Mouse (Mus musculus) heart, embryonic 15.5 days (tissue): ENCODE results near the gene Gimap5. TPM values are rescaled to one million over a fixed set of nuclear protein-coding genes. Genes with fewer than 3 reads are reported as not detected.

ENCODE experiments used
- ATAC-seq: fragments of 200-750 bp; cut with Nextera tagmentation; replicated peaks from 2 replicates; pipeline ENCODE4 v1.8.0; 2017; ENCODE audit warnings: low read depth, moderate TSS enrichment; ENCODE audit not compliant: insufficient number of reproducible peaks, insufficient read depth, low FRiP score
- H3K27ac ChIP-seq: fragments of 300-500 bp; sonication (generic); 2 replicates; pipeline ENCODE4 v1.5.1; 2015; ENCODE audit warnings: mild to moderate bottlenecking, inconsistent platforms
- H3K27me3 ChIP-seq: fragments of 300-500 bp; sonication (generic); 2 replicates; pipeline ENCODE4 v1.6.1; 2015; ENCODE audit warnings: inconsistent platforms
- H3K36me3 ChIP-seq: fragments of 300-500 bp; sonication (generic); 2 replicates; pipeline ENCODE4 v1.6.1; 2015; ENCODE audit warnings: mild to moderate bottlenecking, inconsistent platforms
- H3K4me1 ChIP-seq: fragments of 300-500 bp; sonication (generic); replicated peaks from 2 replicates; pipeline ENCODE4 v1.6.1; 2015; ENCODE audit warnings: inconsistent platforms
- H3K4me2 ChIP-seq: fragments of 300-500 bp; sonication (generic); 2 replicates; pipeline ENCODE4 v1.6.1; 2015; ENCODE audit warnings: inconsistent platforms, mild to moderate bottlenecking, moderate library complexity
- H3K4me3 ChIP-seq: fragments of 300-500 bp; sonication (generic); 2 replicates; pipeline ENCODE4 v1.5.1; 2015; ENCODE audit warnings: mild to moderate bottlenecking, inconsistent platforms
- H3K9ac ChIP-seq: fragments of 300-500 bp; sonication (generic); 2 replicates; pipeline ENCODE4 v1.6.1; 2015; ENCODE audit warnings: mild to moderate bottlenecking, inconsistent platforms
- H3K9me3 ChIP-seq: fragments of 300-500 bp; sonication (generic); replicated peaks from 2 replicates; pipeline ENCODE4 v1.6.1; 2016; ENCODE audit warnings: inconsistent platforms
- WGBS: fragments of 180-500 bp; shearing (Covaris S2); methylation state at CpG from one replicate; pipeline ENCODE4 v1.1.7; 2015; ENCODE audit warnings: mixed read lengths; 5-methylcytosine and 5-hydroxymethylcytosine counted together
- polyA plus RNA-seq: library from polyadenylated mRNA; unstranded; fragments of >200 nt; fragmentation: Nextera tagmentation; extraction: Ambion mirVana; gene quantifications from 2 replicates; pipeline ENCODE4 v1.2.1, GENCODE M21; 2015

The Gimap5 gene
- 6.2 and 9.4 TPM in 2 replicates for polyA plus RNA-seq

DNA sequence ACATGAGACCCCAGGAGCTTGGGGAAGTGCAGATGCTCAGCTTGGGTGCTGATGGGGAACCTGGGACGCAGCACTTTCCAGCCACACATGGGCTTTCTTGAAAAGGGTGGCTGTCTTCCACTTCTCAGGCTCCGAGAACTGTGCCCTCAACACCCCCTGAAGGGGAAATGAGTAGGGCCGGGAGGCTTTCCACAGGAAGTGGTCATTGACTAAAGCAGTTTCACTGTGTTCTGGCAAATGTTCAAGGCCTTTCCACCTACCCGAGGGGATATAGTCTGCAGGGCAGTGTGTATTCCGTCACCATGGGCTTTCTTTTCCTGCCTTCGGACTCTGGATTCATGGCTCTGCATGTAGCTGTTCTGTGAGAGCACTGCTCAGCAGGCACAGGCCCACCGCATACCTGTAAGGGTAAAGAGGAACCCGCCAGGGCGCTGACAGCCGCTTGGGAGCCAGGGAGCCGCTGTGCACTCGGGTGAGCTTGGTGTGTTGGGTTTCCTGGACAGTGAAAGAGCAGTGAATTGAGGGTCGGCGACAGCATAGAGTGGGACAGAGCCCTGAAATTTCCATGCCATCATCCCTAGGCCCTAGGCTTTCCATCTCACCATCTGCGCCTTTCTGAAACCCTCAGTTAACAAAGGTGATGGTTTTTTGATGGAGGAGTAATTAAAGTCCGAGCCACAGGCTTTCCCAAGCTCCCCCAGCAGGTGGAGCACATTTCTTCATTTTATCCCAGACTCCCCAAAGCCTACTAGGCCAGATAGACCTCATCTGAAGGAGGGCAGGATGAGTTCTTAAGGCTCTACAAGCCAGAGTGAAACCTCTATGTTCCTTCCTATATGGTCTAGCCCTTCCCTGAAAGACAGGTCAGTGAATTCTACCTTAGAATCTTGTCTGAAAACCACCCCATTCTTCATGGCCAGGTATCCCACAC lies at the start of gene Gimap5:
Gimap5 (plus strand) TSS at position 239 of the 931 bp plus-strand sequence.
- H3K36me3 ChIP-seq: no peaks in the 10 kb centered on the region
- H3K4me1 ChIP-seq: peaks cover 16% of the 10 kb centered on the region
- peaks cover 29% of the 10 kb centered on the region for H3K27me3 ChIP-seq
- peak within 1 kb of the TSS; percentile 34 for H3K4me3 ChIP-seq
- H3K9ac ChIP-seq: peak within 1 kb of the TSS; percentile 40
- WGBS: 26% methylated on average over 16 of the region's 16 CpGs
- H3K27ac ChIP-seq: peak within 1 kb of the TSS; percentile 82
- peak within 1 kb of the TSS; percentile 53 for H3K4me2 ChIP-seq
- ATAC-seq: peak; percentile 71
- H3K9me3 ChIP-seq: no peaks in the 10 kb centered on the region

DNA sequence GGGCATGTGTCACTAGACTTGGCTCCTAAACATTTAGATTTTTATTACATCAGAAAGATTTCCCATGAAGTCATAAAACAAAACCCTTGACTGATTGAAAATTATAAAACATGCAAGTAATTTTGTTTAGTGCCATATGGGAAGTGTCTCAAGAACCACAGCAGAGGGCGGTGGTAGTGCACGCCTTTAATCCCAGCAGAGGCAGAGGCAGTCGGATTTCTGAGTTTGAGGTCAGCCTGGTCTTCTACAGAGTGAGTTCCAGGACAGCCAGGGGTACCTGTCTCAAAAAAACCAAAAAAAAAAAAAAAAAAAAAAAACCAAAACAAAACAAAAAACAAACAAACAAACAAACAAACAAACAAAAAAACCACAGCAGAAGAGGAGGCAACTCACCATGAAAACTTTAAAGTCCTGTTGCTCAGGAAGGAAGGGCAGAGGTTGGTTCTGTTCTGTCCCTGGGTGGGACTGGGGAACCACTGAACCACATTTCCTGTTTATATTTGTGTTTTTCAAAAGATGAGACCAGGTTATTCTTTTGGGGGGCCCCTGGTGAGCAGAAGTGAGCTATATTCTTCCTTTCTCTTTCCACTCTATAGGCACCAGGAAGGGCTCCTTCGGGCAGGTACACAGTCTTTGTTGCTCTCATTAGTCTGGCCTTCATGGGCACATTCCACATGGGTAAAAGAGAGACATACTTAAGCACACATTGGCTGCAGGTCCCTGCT lies 49.0 kb upstream of the Gimap5 start:
- Histone ChIP-seq H3K9ac (no peak overlapping the region), H3K27me3 (no peaks in the 10 kb centered on the region), H3K4me1 (no peaks in the 10 kb centered on the region), H3K27ac (peak overlapping the region; percentile 45; the same call in 1 of the 2 replicates), H3K4me2 (no peak overlapping the region), H3K36me3 (no peaks in the 10 kb centered on the region), H3K9me3 (no peaks in the 10 kb centered on the region), H3K4me3 (no peak overlapping the region)
- 80% methylated on average over 4 of the region's 4 CpGs for WGBS
- ATAC-seq: no peak

DNA sequence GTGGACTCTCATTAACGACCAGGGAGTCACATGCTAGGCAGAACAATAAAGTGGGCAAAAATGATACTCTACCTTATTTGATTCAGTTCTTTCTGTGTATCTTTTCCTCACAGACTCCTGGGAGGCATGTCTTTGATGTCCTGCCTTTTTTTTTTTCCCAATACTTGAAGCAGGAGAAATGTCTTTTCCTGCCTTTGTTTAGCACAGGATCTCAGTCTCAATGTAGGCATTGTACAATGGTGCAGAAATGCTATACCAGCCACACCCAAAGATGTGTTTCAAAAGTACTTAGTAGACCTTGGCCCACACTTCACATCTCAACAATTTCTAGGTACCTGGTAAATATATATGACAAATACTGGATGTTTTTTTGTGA lies 48.5 kb upstream of the Gimap5 start:
- no peak overlapping the region for H3K4me2 ChIP-seq
- WGBS: 40% methylated on average over 1 of the region's 1 CpGs
- no peak for ATAC-seq

DNA sequence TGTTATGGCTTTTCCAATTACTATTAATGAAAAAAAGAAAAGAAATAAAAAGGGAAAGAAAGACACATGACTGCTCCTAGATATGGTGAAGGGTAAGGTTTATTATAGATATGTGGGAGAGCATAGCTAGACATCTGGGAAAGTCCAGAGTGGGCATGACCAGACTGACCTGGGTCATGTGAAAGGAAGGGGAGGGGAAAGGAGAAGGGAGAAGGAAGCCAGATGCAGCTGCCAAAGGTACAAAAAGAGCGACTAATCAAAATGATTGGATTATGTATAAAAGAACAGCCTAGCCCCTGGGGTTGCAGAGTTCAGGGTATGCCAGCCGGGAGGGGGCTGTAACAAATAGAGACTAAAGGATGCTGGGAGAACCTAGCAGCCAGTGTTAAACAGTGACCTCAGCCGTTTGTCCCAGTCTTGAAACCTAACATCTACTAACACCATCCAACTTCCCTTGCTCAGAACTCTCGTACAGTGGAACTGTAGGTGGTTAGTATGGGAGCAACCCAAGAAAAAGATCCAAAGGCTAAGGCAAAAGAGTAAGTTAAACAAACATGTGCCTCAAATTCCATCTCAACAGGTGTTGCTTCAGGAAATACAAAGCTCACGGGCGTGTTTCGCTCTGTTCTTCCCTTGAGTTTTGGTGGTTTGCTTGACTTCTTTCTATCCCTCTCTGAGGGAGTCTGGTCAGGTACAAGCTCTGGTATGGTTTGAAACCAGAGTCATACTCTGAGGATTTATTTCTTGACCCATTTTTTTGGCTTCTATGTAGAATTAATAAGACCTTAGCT lies 47.7 kb upstream of the Gimap5 start:
- 73% methylated on average over 7 of the region's 7 CpGs for WGBS
- Histone ChIP-seq H3K4me1 (no peaks in the 10 kb centered on the region), H3K4me2 (no peak overlapping the region), H3K27ac (peak overlapping the region; percentile 67), H3K4me3 (no peak overlapping the region), H3K27me3 (no peaks in the 10 kb centered on the region), H3K9ac (no peak overlapping the region), H3K9me3 (no peaks in the 10 kb centered on the region), H3K36me3 (no peaks in the 10 kb centered on the region)
- no peak for ATAC-seq

More for the DNA sequence above, 48.5 kb upstream of the Gimap5 start:
- Histone ChIP-seq H3K4me3 (no peak overlapping the region), H3K9ac (no peak overlapping the region), H3K36me3 (no peaks in the 10 kb centered on the region), H3K27me3 (no peaks in the 10 kb centered on the region), H3K27ac (peak overlapping the region; percentile 45; the same call in 1 of the 2 replicates), H3K4me1 (no peaks in the 10 kb centered on the region), H3K9me3 (no peaks in the 10 kb centered on the region)

DNA sequence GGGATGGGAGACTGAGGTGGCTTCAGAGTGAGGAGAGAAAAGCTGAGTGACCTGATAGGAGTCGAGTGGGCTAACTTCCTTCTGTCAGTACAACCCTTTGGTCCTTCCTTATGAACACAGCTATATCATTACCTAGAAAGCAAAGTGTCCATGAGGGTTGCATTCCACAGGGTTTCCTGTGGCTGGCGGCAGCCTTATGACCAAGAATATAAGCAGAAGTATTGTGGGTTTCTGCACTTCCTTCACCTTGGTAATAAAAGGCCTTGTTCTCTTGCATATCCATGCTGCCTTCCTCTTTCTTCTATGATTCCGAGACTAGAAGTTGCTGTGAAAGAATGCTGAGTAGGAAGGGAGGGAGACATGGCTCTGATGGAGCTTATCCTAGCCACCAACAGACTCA lies 47.1 kb upstream of the Gimap5 start:
- Histone ChIP-seq H3K4me1 (no peaks in the 10 kb centered on the region), H3K36me3 (no peaks in the 10 kb centered on the region), H3K9me3 (no peaks in the 10 kb centered on the region), H3K9ac (no peak overlapping the region), H3K4me3 (no peak overlapping the region), H3K27ac (peak overlapping the region; percentile 67), H3K4me2 (no peak overlapping the region), H3K27me3 (no peaks in the 10 kb centered on the region)
- 56% methylated on average over 3 of the region's 3 CpGs for WGBS
- ATAC-seq: no peak

DNA sequence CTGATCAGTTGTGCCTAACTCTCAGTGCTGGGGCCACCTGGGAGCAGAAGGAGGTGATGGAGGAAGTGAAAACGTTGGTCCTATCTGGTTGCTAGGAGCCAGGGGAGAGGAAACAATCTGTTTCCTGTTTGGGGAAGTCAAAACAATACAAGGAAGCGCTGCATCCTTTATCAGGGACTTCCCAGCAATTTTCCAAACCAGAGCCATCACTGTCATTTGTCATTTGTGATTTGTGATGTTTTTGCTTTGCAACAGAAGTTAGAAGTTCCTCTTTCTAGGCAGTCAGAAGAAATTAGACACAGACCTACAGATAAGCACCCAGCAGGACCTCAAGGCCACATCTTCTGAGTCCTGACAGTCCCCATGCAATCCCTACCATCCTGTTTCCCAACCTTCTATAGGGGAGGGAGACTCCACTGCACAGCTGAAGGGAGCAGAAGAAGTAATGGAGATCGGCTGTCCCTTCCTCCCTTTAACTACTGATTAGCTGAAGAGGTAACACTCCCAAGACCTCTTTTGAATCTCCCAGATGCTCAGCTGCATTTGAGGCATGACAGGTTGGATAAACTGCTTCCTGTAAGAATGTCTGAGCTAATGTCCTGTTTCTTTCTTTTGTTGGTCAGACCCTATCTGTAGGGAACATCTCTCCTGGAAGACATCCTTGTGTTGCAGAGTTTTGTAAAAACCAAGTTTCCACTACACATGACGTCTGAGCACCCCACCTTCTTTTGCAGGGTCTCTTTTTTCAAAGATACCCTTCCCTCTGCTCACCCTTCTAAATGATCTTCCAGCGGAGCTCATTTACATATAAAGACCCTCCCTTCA lies 45.5 kb upstream of the Gimap5 start:
- no peak overlapping the region for H3K4me3 ChIP-seq
- no peaks in the 10 kb centered on the region for H3K36me3 ChIP-seq
- H3K27me3 ChIP-seq: no peaks in the 10 kb centered on the region
- no peaks in the 10 kb centered on the region for H3K4me1 ChIP-seq
- ATAC-seq: peak; percentile 82
- peak overlapping the region; percentile 79 for H3K27ac ChIP-seq
- no peak overlapping the region for H3K9ac ChIP-seq
- H3K9me3 ChIP-seq: no peaks in the 10 kb centered on the region
- no peak overlapping the region for H3K4me2 ChIP-seq
- WGBS: 33% methylated on average over 5 of the region's 5 CpGs

DNA sequence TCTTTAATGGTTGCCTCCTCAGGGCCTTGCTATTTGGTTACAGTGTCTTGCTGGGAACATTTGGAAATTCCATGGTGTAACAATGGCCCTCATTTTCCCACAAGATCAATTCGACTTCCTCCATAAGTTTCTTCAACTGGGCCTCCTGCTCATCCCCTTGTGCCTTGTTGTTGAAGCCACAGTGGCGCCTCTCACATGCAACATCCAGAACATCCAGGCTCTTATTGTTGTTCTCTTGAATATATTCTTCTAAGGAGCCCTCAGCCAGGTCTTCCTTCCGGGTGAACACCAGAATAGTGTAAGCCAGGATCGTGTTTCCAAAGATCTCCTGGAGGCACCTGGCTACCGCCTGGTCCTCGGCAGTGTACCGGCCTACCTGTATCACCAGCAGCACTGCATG lies 43.9 kb upstream of the Gimap5 start:
- no peak for ATAC-seq
- peak overlapping the region; percentile 55 for H3K27ac ChIP-seq
- no peaks in the 10 kb centered on the region for H3K36me3 ChIP-seq
- H3K9me3 ChIP-seq: no peaks in the 10 kb centered on the region
- no peak overlapping the region for H3K4me3 ChIP-seq
- H3K27me3 ChIP-seq: no peaks in the 10 kb centered on the region
- H3K4me1 ChIP-seq: no peaks in the 10 kb centered on the region
- 77% methylated on average over 7 of the region's 7 CpGs for WGBS
- no peak overlapping the region for H3K4me2 ChIP-seq
- H3K9ac ChIP-seq: no peak overlapping the region

DNA sequence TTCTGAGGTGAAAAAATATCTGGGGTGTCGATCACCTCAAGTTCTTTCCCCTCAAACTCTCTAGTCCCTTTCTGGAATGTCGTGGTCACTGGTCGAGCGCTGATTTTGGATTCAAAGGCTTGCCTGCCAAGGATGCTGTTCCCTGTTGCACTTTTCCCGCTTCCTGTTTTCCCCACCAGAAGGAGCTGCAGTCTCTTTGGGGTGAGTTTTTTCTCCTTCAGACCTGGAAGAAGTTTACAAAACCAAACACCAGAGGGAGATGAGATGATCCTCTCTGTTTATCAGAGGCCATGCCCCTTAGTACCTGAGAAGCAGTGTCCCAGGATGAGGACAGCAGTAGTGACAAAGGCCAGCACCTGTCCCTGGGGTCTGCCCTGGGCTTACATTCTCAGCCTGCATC lies 43.4 kb upstream of the Gimap5 start:
- Histone ChIP-seq H3K4me1 (no peaks in the 10 kb centered on the region), H3K27ac (peak overlapping the region; percentile 55), H3K4me3 (no peak overlapping the region), H3K27me3 (no peaks in the 10 kb centered on the region), H3K36me3 (no peaks in the 10 kb centered on the region), H3K9me3 (no peaks in the 10 kb centered on the region), H3K4me2 (no peak overlapping the region), H3K9ac (no peak overlapping the region)
- WGBS: 61% methylated on average over 5 of the region's 5 CpGs
- no peak for ATAC-seq

DNA sequence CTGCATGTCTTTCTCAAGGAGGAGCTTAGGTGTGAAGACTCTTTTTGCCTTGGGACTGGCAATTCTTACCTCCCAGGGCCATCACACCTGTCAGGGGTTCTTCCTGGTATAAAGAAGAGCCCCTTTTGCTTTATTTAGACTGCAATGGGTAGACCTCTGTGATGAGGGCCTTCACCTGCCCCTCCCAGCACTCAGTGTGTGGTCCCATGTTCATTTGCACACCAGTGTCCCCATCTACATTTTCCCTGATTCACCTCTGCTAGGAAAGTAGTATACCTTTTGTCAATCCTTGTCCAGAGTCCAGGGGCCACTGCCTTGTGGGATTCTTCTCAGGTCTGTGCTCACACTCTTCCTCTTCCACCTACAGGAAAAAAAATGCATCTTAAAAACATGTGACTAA lies 41.9 kb upstream of the Gimap5 start:
- H3K27ac ChIP-seq: no peak overlapping the region
- H3K9me3 ChIP-seq: no peaks in the 10 kb centered on the region
- no peak overlapping the region for H3K4me2 ChIP-seq
- H3K4me1 ChIP-seq: no peaks in the 10 kb centered on the region
- no peak for ATAC-seq
- H3K36me3 ChIP-seq: no peaks in the 10 kb centered on the region
- no peak overlapping the region for H3K4me3 ChIP-seq
- no peak overlapping the region for H3K9ac ChIP-seq
- no peaks in the 10 kb centered on the region for H3K27me3 ChIP-seq

DNA sequence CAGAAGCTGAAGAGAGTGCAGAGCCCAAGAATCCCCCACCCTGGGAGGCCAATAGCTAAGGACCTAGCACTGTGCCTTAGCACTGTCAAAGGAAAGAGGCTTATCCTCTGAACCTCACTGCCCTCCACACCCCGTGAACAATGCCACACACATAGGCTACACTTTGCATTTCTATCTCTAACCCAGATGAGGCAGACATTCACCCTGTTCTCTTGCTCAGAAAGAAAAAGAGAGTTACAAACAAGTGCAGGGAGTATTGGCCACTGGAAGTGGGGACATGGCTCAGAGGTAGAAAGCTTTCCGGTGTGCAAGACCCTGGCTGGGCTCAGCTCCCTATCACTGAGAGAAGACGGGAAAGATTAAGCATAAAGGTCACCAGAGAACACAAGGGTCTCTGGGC lies 39.9 kb upstream of the Gimap5 start:
- ATAC-seq: no peak
- 38% methylated on average over 3 of the region's 3 CpGs for WGBS
- H3K9ac ChIP-seq: no peak overlapping the region

More for the DNA sequence above, 39.9 kb upstream of the Gimap5 start:
- Histone ChIP-seq H3K27ac (peak overlapping the region; percentile 65), H3K4me2 (peak overlapping the region; percentile 38), H3K9me3 (no peaks in the 10 kb centered on the region), H3K36me3 (no peaks in the 10 kb centered on the region), H3K4me1 (no peaks in the 10 kb centered on the region), H3K4me3 (peak overlapping the region; percentile 15), H3K27me3 (no peaks in the 10 kb centered on the region)
